Mouse (Mus musculus) central nervous system, embryonic 11.5 days (tissue): Measurements from ENCODE around the gene Tcap. TPM values are rescaled to one million over a fixed set of nuclear protein-coding genes. Genes with fewer than 3 reads are reported as not detected.

Experiments used
- polyA plus RNA-seq: library from polyadenylated mRNA; depleted of rRNA; stranded (reverse); fragments of >200 nt; gene quantifications from 2 replicates; pipeline ENCODE4 v1.2.3, GENCODE M21; 2012; rRNA removed

Gene Tcap
- polyA plus RNA-seq, result 3.3 and 4.0 TPM in 2 replicates

GRCm38 (mm10) chr11:98383261-98384030 lies at the start of gene Tcap:
Gene Tcap, plus strand, starts transcription at chr11:98383811.

GRCm38 (mm10) chr11:98348083-98348961 lies 35.3 kb upstream of the Tcap start, which contains the start of gene Ppp1r1b:
Gene Ppp1r1b, plus strand, starts transcription at chr11:98348404.

GRCm38 (mm10) chr11:98358161-98359083 lies 25.2 kb upstream of the Tcap start, which contains the start of gene Stard3:
Gene Stard3, plus strand, starts transcription at chr11:98358368.

GRCm38 (mm10) chr11:98385638-98386585 lies 2.3 kb downstream of the Tcap start, which contains the start of gene Pnmt:
Gene Pnmt, plus strand, starts transcription at chr11:98386450.

GRCm38 (mm10) chr11:98400161-98400726 lies 16.6 kb downstream of the Tcap start, which contains the start of gene Pgap3:
Gene Pgap3, minus strand, starts transcription at chr11:98400490.

GRCm38 (mm10) chr11:98412273-98412796 lies 28.7 kb downstream of the Tcap start, which contains the start of gene Erbb2:
Gene Erbb2, plus strand, starts transcription at chr11:98412470.

Other genes starting within 250 kb of the Tcap start
- 17.0 and 20.7 TPM in 2 replicates for gene Fbxl20, start 233.4 kb upstream of the Tcap start, polyA plus RNA-seq
- 38.2 and 40.9 TPM in 2 replicates for gene Med1, start 190.5 kb upstream of the Tcap start, polyA plus RNA-seq
- gene Cdk12, start 180.8 kb upstream of the Tcap start, polyA plus RNA-seq, result 21.6 and 29.6 TPM in 2 replicates
- gene Neurod2, start 54.2 kb upstream of the Tcap start, polyA plus RNA-seq, result 2.1 and 3.4 TPM in 2 replicates
- gene Ppp1r1b, start 35.4 kb upstream of the Tcap start, polyA plus RNA-seq, result 0.65 and 1.3 TPM in 2 replicates
- 55.9 and 61.9 TPM in 2 replicates for gene Stard3, start 25.4 kb upstream of the Tcap start, polyA plus RNA-seq
- gene Pnmt, start 2.6 kb downstream of the Tcap start, polyA plus RNA-seq, result 0.14 and 1.4 TPM in 2 replicates
- gene Pgap3, start 16.7 kb downstream of the Tcap start, polyA plus RNA-seq, result 6.9 and 11.2 TPM in 2 replicates
- 12.3 and 20.9 TPM in 2 replicates for gene Erbb2, start 28.7 kb downstream of the Tcap start, polyA plus RNA-seq
- 73.6 and 108 TPM in 2 replicates for gene Mien1, start 55.2 kb downstream of the Tcap start, polyA plus RNA-seq
- gene Grb7, start 62.6 kb downstream of the Tcap start, polyA plus RNA-seq, result 3.2 and 3.3 TPM in 2 replicates
- 0.04 and 0.09 TPM in 2 replicates for gene Ikzf3, start 162.2 kb downstream of the Tcap start, polyA plus RNA-seq
- gene Zpbp2, start 167.3 kb downstream of the Tcap start, polyA plus RNA-seq, result 0.09 and 0.44 TPM in 2 replicates
- gene Ormdl3, start 203.6 kb downstream of the Tcap start, polyA plus RNA-seq, result 51.7 and 70.0 TPM in 2 replicates
- gene Lrrc3c, start 214.5 kb downstream of the Tcap start, polyA plus RNA-seq, result not detected in 2 replicates
- 0.62 and 2.6 TPM in 2 replicates for gene Gm12355, start 241.8 kb downstream of the Tcap start, polyA plus RNA-seq
- gene Gsdma3, start 242.5 kb downstream of the Tcap start, polyA plus RNA-seq, result not detected in 2 replicates